ENCODE assay signal across 28 mouse cellular contexts in the genomic region with DNA sequence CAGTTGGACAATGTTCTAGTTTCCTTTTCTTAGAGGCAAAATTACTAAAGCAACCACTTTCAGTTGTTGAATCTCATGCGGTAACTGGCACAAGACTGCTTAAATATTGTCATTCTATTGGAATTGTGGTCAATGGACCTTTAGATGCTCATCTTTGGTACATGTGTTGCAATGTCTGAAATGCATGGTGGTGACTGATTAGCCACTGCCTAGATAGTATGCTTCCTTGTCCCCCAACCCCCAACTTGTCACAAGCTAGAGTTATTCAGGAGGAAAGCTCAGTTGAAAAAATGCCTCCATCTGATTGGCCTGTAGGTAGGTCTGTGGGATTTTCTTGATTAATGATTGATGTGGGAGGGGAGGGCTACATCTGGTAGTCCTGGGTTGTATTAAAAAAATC. TPM values are rescaled to one million over a fixed set of nuclear protein-coding genes. Genes with fewer than 3 reads are reported as not detected.
"Had no signal": no experiment of that assay in that cellular context is flagged by ENCODE, and none has a peak within 500 bp of the region (broad histone marks: within the 10 kb centered on the region; RNA-seq: fewer than 3 reads in every experiment).

No protein-coding gene starts in this region.

- H3K4me3 ChIP-seq: limb, embryonic 12.5 days; limb, embryonic 15.5 days; liver, embryonic 12.5 days; liver, embryonic 15.5 days; lung, embryonic 15.5 days; megakaryocyte, embryonic 14.5 days; midbrain, embryonic 10.5 days; midbrain, embryonic 13.5 days; myocyte; neural tube, embryonic 13.5 days had no signal

- H3K27ac ChIP-seq: kidney, postnatal 0 days; limb, embryonic 12.5 days; limb, embryonic 15.5 days; liver, embryonic 12.5 days; liver, embryonic 15.5 days; lung, embryonic 15.5 days; midbrain, embryonic 10.5 days; midbrain, embryonic 13.5 days; neural tube, embryonic 13.5 days; stomach, postnatal 0 days had no signal

- ATAC-seq: intestine, postnatal 0 days; liver, embryonic 12.5 days; midbrain, embryonic 13.5 days; midbrain, embryonic 16.5 days had no signal

- H3K4me1 ChIP-seq: limb, embryonic 12.5 days; limb, embryonic 15.5 days; liver, embryonic 12.5 days; liver, embryonic 15.5 days; lung, embryonic 15.5 days; midbrain, embryonic 10.5 days; midbrain, embryonic 13.5 days; neural tube, embryonic 13.5 days had no signal

- DNase-seq: kidney, adult 2 months; kidney, postnatal 36 days; left cerebral cortex, postnatal 4 days; lung, adult 18-20 months; lung, postnatal 10 days; lung, postnatal 36 days; retina, postnatal 1 day; right cerebral cortex, postnatal 4 days; thymus, adult 2 months; thymus, postnatal 14 days; thymus, postnatal 4 days had no signal

RNA-seq across cellular contexts. Expression of a gene that starts 14.6 kb away (rescaled TPM):
- polyA plus RNA-seq: myocyte had no signal

RNA-seq across cellular contexts. Expression of a gene that starts 43.9 kb away (rescaled TPM):
- total RNA-seq: layer of hippocampus, postnatal 25 days; left cerebral cortex, adult 18-20 months; left cerebral cortex, postnatal 14 days; left cerebral cortex, postnatal 4 days had no signal
- polyA plus RNA-seq: kidney, adult 2 months; stomach, postnatal 0 days had no signal
